Mouse (Mus musculus): ENCODE data around the gene Pdzrn3.

Pdzrn3 gene

DNA sequence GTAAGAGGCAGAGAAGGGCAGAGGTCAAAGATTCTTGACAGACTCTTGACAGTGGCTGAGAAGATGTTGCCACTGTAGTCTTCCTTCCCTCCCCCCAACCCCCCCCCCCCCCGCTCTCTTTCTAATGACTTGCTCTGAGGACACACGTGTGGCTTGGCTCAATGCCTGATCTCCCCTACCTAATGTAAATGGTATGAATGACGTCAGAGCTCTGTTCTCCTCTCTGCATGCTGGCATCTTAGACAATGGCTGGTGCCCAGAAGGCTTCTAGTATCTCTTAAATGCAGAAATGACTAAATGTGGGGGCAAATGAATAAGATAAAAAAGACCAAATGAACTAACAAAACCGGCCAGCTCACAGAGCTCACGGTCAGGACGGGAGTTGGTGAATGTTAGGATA, 49.2 kb downstream of the Pdzrn3 start:
- in situ Hi-C loops (cut with MboI, MseI) = no loop called here

- in situ Hi-C loops (cut with MboI, MseI) = no loop called here
Observed at GRCm38 (mm10) chr6:101327741-101328140, 50.0 kb downstream of the Pdzrn3 start.

GRCm38 (mm10) chr6:101327196-101327595, 50.5 kb downstream of the Pdzrn3 start:
- in situ Hi-C loops (cut with MboI, MseI) = no loop called here

- in situ Hi-C loops (cut with MboI, MseI) = no loop called here
Observed at GRCm38 (mm10) chr6:101325842-101326639, 51.7 kb downstream of the Pdzrn3 start.

DNA sequence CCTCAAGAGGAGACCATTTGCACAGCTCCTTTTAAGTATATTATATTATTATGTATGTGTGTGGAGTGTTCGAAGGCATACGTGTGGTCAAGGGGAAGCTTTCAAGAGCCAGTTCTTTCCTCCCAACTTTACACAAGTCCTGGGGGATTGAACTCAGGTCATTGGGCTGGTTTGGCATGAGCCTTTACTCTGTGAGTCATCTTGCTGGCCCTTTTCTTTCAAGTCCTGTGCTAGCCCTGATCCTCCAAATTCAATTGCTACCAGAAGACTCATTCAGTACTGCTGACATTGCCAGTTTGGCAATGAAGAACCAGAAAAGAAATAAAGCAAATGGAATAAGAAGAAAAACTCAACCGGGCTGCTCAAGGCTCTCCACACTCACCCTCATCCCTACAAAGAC, 55.1 kb downstream of the Pdzrn3 start:
- in situ Hi-C loops (cut with MboI, MseI) = no loop called here

- in situ Hi-C loops (cut with MboI, MseI) = no loop called here
Observed at GRCm38 (mm10) chr6:101320386-101320785, 57.3 kb downstream of the Pdzrn3 start.

- in situ Hi-C loops (cut with MboI, MseI) = no loop called here
Observed at GRCm38 (mm10) chr6:101319374-101319967, 58.2 kb downstream of the Pdzrn3 start.

DNA sequence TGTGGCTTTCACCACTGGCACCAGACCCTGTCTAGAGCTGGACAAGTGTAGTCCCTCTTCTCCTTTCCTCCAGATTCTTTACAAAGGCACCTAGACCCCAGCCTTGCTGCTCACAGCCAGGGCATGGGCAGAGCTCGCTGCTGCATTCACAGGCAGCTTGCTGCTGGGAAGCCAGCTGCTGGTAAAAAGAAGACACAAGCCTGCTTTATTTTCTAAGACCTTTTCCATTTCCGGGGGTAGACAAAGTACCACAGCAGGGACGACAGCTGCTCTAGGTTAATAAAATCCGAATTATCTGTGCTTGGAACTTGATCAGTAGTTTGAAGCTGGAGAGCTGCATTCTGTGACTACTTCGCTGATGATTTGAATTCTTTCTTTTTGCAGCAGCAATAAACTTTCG, 59.2 kb downstream of the Pdzrn3 start:
- in situ Hi-C loops (cut with MboI, MseI) = no loop called here

GRCm38 (mm10) chr6:101311446-101311845, 66.3 kb downstream of the Pdzrn3 start:
- in situ Hi-C loops (cut with MboI, MseI) = no loop called here

DNA sequence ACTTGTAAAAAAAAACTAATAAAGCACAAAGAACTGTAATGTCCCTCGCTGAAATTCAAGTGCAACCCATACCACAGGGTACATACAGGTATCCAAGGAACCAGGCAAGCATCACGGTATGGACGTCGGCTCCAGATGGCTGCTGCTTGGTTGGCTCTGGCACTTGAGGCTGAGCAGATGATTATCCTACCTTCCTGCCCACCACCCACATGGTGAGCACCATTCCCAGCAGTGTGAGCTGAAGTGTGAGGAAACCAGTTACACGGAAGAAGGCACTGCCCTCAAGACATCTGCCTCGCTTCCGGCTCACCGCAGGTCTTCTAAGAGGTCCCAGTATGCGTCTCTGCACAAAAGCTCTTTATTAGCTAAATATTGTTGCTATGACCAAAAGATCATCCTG, 67.2 kb downstream of the Pdzrn3 start:
- in situ Hi-C loops (cut with MboI, MseI) = no loop called here

GRCm38 (mm10) chr6:101307964-101308531, 69.6 kb downstream of the Pdzrn3 start:
- in situ Hi-C loops (cut with MboI, MseI) = no loop called here

GRCm38 (mm10) chr6:101306834-101307233, 70.9 kb downstream of the Pdzrn3 start:
- in situ Hi-C loops (cut with MboI, MseI) = no loop called here

DNA sequence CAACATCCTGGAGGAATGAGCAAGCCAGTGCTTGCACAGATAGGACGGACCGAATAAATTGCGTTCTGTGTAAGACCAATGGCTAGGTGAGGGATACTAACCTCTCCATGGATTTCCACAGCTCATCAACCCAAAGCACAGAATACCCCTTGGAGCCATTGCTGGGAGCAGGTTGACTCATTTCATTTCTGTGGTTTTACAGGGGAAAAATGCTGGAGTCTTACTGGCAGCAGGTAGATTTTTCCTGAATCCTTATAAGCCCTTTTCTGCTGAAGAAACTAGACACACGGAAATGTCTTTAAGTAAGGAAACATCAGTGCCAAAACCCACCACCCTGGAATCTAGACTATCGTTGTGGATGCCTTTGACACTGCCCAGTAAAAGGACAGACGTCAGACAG, 72.2 kb downstream of the Pdzrn3 start:
- in situ Hi-C loops (cut with MboI, MseI) = no loop called here

- in situ Hi-C loops (cut with MboI, MseI) = no loop called here
Observed at GRCm38 (mm10) chr6:101303959-101304738, 73.5 kb downstream of the Pdzrn3 start.

- in situ Hi-C loops (cut with MboI, MseI) = no loop called here
Observed at GRCm38 (mm10) chr6:101303501-101303900, 74.2 kb downstream of the Pdzrn3 start.

DNA sequence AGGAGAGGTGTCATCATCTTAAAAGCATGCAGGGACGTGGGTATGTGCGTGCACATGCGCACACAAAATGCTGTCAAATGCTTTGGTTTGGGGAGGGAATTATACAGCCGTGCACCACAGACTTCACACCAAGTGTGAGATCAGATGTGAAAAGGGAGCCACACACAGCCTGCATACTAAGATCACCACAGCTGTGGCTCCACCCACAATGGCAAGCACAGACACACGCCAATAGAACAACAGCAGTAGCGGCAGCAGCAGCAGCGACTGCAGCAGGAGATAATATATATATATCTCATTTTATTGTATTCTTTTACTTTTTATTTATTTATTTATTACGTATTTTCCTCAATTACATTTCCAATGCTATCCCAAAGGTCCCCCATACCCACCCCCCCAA, 76.5 kb downstream of the Pdzrn3 start:
- in situ Hi-C loops (cut with MboI, MseI) = no loop called here

DNA sequence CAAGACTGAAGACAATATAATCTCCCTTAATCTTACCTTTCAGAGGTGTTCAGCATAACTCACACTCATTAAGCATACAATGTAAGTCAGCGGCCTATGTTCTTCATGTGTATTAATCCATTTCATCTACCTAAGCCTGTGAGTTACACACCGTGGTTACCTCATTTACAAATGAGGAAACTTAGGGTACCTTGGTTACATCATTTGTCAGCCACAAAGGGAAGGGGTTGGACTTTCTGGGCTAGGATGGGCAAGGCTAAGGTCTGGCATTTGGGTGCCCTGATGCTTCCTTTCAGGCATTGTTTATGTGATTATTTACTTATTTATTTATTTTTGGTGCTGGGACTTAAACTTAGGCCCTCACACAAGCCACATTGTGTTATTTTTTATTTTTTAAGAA, 78.3 kb downstream of the Pdzrn3 start:
- in situ Hi-C loops (cut with MboI, MseI) = no loop called here

GRCm38 (mm10) chr6:101297563-101298520, 79.9 kb downstream of the Pdzrn3 start:
- in situ Hi-C loops (cut with MboI, MseI) = no loop called here

DNA sequence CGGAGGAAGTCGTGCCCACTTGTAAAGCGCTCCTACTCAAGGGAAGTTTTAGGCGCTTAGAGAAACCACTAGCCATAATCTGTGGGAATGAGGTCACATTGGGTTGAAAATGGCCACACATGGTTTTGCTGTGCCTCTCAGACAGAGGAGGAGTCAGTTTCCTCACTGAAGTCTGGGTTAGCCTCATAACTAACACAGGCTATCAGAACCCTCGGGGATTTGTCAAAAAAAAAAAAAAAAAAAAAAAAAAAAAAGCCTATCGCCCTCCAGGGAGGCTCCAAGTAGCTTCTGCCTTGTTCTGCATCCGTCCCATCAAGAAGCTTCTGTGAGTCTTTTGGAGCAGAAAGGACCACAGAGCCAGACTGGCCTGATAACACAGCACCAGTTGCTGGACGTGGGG, 80.7 kb downstream of the Pdzrn3 start:
- in situ Hi-C loops (cut with MboI, MseI) = no loop called here

DNA sequence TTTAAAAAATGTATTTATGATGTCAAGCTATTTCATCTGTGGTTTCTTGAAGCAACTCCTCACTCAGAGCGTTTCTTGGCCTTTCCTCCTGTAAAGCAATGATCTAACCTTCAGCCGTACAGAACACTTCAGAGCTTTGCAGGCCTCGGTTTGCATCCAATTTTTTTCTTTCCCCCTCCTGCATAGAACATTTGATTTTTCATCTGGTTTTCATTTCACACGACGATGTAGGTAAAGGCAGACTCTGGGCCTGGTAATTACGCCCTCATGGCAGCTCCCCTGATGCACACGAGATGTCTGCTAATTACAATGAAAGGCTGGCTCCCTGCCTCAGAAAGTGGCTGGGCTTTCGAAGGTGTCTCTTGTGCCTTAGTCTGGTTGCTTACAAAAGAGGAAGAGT, 81.4 kb downstream of the Pdzrn3 start:
- in situ Hi-C loops (cut with MboI, MseI) = no loop called here

DNA sequence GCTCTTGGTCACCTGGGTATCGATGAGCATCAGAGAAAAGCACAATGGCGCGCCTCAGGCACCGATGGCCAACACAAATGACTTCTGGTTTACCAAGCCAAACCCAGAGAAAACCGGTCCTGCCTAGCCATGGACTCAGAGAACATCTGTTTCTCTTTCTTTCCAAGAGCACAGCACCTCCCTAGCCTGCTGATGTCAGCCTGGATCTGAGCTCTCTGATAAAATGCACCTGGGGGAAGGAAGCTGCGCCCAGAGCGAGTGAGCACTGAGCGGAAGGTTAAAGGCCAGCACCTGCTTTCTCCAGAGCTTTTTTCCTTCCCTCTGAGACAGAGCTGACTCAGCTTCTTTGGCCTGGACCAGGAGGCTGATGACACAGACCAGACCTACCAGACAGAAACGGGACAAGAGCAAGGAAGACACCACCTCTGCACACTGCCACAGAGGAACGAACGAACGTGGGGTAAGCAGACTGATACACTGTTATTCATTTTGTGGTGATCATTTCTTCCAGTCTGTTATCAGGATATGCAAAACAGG, 84.6 kb downstream of the Pdzrn3 start:
- in situ Hi-C loops (cut with MboI, MseI) = no loop called here
